Mouse (Mus musculus): ENCODE measurements at regions not wholly inside any gene's neighbourhood (a gene's known extent, or its start where the extent isn't known, plus 50 kb on each side); places are given as distances from the start of the nearest gene placed in this dataset.

DNA sequence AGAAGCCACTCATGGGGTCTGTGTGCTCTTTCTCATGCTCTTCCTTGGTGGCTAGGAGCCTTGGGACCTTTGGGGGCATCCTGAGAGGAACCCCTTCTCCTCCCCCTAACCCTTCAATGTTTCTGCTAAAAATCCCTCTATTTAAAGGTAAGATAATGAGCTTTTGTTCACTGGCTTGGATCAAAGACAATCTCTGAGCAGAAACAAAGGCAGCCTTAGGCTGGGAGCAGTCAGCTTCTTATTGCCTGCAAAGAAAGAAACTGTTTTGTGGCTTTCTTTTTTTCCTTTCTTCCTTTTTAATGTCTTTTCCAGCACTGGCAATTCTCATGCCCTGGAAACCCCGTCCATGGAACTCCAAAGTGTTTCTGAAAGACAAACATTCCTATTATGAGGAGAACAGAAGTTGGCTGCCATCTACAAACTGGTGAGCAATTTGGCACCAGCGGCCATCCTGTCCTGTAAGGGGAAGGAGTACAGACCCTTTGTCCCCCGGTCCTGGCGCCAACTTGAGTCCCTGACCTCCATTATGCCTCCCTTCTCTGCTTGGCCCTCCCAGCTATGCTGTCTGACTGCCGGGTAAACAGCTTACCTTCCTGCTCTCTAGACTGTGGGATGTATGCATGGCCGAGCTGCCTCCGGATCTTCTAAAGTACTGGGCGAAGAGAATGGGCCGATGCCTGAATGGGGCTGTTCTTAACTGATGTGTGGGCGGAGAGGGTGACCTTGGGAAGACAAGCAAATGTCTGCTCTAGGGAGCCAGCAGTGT, 56.4 kb upstream of the Pabpc6 start:
- in situ Hi-C loops (cut with MboI, MseI), result no loop called here

GRCm38 (mm10) chr17:9723484-9723883, 54.0 kb upstream of the Pabpc6 start:
- in situ Hi-C loops (cut with MboI, MseI), result no loop called here

GRCm38 (mm10) chr17:9722709-9723108, 53.2 kb upstream of the Pabpc6 start:
- in situ Hi-C loops (cut with MboI, MseI), result no loop called here

Measured in regulatory T cell (primary cell).